Mouse (Mus musculus): ENCODE measurements around the gene Gabpb1. TPM values are rescaled to one million over a fixed set of nuclear protein-coding genes. Genes with fewer than 3 reads are reported as not detected.
A peak's percentile ranks its signal among the peaks of the same experiment; 100 is the strongest.

Gene Gabpb1
- total and polyA plus RNA-seq, 3 experiments: 11.7 to 17.8 TPM; not detected in 1

GRCm38 (mm10) chr2:126596347-126597072 lies 79.6 kb downstream of the Gabpb1 start:
- Histone ChIP-seq H3K4me3 (ENCODE audit: control insufficient read depth in 1 of 2, insufficient read depth in 1 of 2, low read depth in 2 of 2, low read length in 2 of 2) (peak overlapping the region; percentile 58 to 82), H3K9ac (ENCODE audit: control insufficient read depth, low read depth, low read length, poor library complexity, severe bottlenecking) (peak overlapping the region; percentile 54; the same call in 1 of the 2 replicates)
- TF ChIP-seq ZC3H11A (IDR thresholded peaks at IDR 0.05; ENCODE audit: low read depth, low read length): no peak
- no peak for TF ChIP-seq TCF12 (IDR thresholded peaks at IDR 0.05; ENCODE audit: low read depth, low read length)
- 0 out of 2 replicates have a peak, but pooled peaks have one; percentile 61 for TF ChIP-seq MYC (IDR thresholded peaks at IDR 0.05; ENCODE audit: low read depth, low read length)
- TF ChIP-seq POLR2AphosphoS2 (IDR thresholded peaks at IDR 0.05; ENCODE audit: low read length): no peak
- peak; percentile 36 for TF ChIP-seq SMC3 (IDR thresholded peaks at IDR 0.05; ENCODE audit: low read depth, low read length)
- TF ChIP-seq CTCF (IDR thresholded peaks at IDR 0.05 in 2 of 3, conservative IDR thresholded peaks at IDR 0.05 in 1 of 3; ENCODE audit: control insufficient read depth in 1 of 3, insufficient read depth in 1 of 3, low read depth in 2 of 3, low read length in 3 of 3, poor library complexity in 1 of 3, severe bottlenecking in 1 of 3): peak in 1 of 3 experiments; percentile 31; a peak in 2 of 6 replicates
- TF ChIP-seq TAL1 (IDR thresholded peaks at IDR 0.05; ENCODE audit: low read length): no peak
- no peak for TF ChIP-seq E2F4 (IDR thresholded peaks at IDR 0.05; ENCODE audit: borderline replicate concordance, low read depth, low read length)

GRCm38 (mm10) chr2:126593831-126594610 lies 82.1 kb downstream of the Gabpb1 start:
- Histone ChIP-seq H3K4me3 (ENCODE audit: control insufficient read depth in 1 of 2, insufficient read depth in 1 of 2, low read depth in 2 of 2, low read length in 2 of 2) (no peak overlapping the region), H3K79me2 (ENCODE audit: control insufficient read depth, insufficient read depth, low read length, poor library complexity) (no peaks in the 10 kb centered on the region), H3K27ac (ENCODE audit: control insufficient read depth, low read depth, low read length) (no peak overlapping the region), H3K9ac (ENCODE audit: control insufficient read depth, low read depth, low read length, poor library complexity, severe bottlenecking) (no peak overlapping the region), H3K4me1 (ENCODE audit: control insufficient read depth in 1 of 2, insufficient read depth in 2 of 2, low read length in 2 of 2) (no peaks in the 10 kb centered on the region), H3K27me3 (ENCODE audit: control insufficient read depth in 1 of 2, insufficient read depth in 2 of 2, low read length in 2 of 2) (no peaks in the 10 kb centered on the region), H3K9me3 (replicated peaks; ENCODE audit: insufficient read depth, low read length) (no peaks in the 10 kb centered on the region), H3K36me3 (ENCODE audit: control insufficient read depth in 1 of 2, insufficient read depth in 2 of 2, low read length in 2 of 2) (no peaks in the 10 kb centered on the region)
- TF ChIP-seq CHD2 (IDR thresholded peaks at IDR 0.05; ENCODE audit: low read length): no peak
- no peak for TF ChIP-seq ELF1 (IDR thresholded peaks at IDR 0.05; ENCODE audit: low read depth, low read length)
- TF ChIP-seq RAD21 (IDR thresholded peaks at IDR 0.05; ENCODE audit: low read depth, low read length): peak; percentile 65
- no peak for TF ChIP-seq ZKSCAN1 (IDR thresholded peaks at IDR 0.05; ENCODE audit: low read depth, low read length)
- peak; percentile 77 to 91 (median 85) for TF ChIP-seq CTCF (IDR thresholded peaks at IDR 0.05 in 2 of 3, conservative IDR thresholded peaks at IDR 0.05 in 1 of 3; ENCODE audit: control insufficient read depth in 1 of 3, insufficient read depth in 1 of 3, low read depth in 2 of 3, low read length in 3 of 3, poor library complexity in 1 of 3, severe bottlenecking in 1 of 3)
- TF ChIP-seq E2F4 (IDR thresholded peaks at IDR 0.05; ENCODE audit: borderline replicate concordance, low read depth, low read length): no peak
- TF ChIP-seq POLR2AphosphoS5 (IDR thresholded peaks at IDR 0.05; ENCODE audit: borderline replicate concordance, low read depth, low read length): no peak
- TF ChIP-seq MYC (IDR thresholded peaks at IDR 0.05; ENCODE audit: low read depth, low read length): 0 out of 2 replicates have a peak, but pooled peaks have one; percentile 22
- TF ChIP-seq HCFC1 (IDR thresholded peaks at IDR 0.05; ENCODE audit: low read depth, low read length): 0 out of 2 replicates have a peak, but pooled peaks have one; percentile 16
- no peak for TF ChIP-seq JUND (IDR thresholded peaks at IDR 0.05; ENCODE audit: low read depth, low read length)
- TF ChIP-seq SMC3 (IDR thresholded peaks at IDR 0.05; ENCODE audit: low read depth, low read length): peak; percentile 95
- TF ChIP-seq USF1 (IDR thresholded peaks at IDR 0.05; ENCODE audit: low read depth, low read length): no peak
- TF ChIP-seq TAL1 (IDR thresholded peaks at IDR 0.05; ENCODE audit: low read length): no peak
- no peak for TF ChIP-seq GABPA (IDR thresholded peaks at IDR 0.05; ENCODE audit: low read depth, low read length)
- TF ChIP-seq MAZ (IDR thresholded peaks at IDR 0.05; ENCODE audit: low read depth, low read length): 0 out of 2 replicates have a peak, but pooled peaks have one; percentile 41
- TF ChIP-seq RCOR1 (IDR thresholded peaks at IDR 0.05; ENCODE audit: low read depth, low read length): no peak
- peak; percentile 80 for TF ChIP-seq ZC3H11A (IDR thresholded peaks at IDR 0.05; ENCODE audit: low read depth, low read length)
- no peak for TF ChIP-seq TBP (IDR thresholded peaks at IDR 0.05; ENCODE audit: low read depth, low read length)
- TF ChIP-seq ZNF384 (IDR thresholded peaks at IDR 0.05; ENCODE audit: low read depth, low read length): no peak
- 0 out of 2 replicates have a peak, but pooled peaks have one; percentile 20 for TF ChIP-seq BHLHE40 (IDR thresholded peaks at IDR 0.05; ENCODE audit: borderline replicate concordance, low read depth, low read length)
- TF ChIP-seq MAFK (IDR thresholded peaks at IDR 0.05; ENCODE audit: borderline replicate concordance, low read depth, low read length): no peak
- peak; percentile 23; the same call in 1 of the 2 replicates for TF ChIP-seq MAX (IDR thresholded peaks at IDR 0.05; ENCODE audit: low read length)
- TF ChIP-seq TCF12 (IDR thresholded peaks at IDR 0.05; ENCODE audit: low read depth, low read length): 0 out of 2 replicates have a peak, but pooled peaks have one; percentile 13
- peak; percentile 77 for DNase-seq (ENCODE audit: low read depth, low spot score)

More at GRCm38 (mm10) chr2:126596347-126597072, 79.6 kb downstream of the Gabpb1 start:
- Histone ChIP-seq H3K36me3 (ENCODE audit: control insufficient read depth in 1 of 2, insufficient read depth in 2 of 2, low read length in 2 of 2) (no peaks in the 10 kb centered on the region; a peak in 1 of 4 replicates), H3K9me3 (replicated peaks; ENCODE audit: insufficient read depth, low read length) (no peaks in the 10 kb centered on the region), H3K79me2 (ENCODE audit: control insufficient read depth, insufficient read depth, low read length, poor library complexity) (no peaks in the 10 kb centered on the region), H3K27ac (ENCODE audit: control insufficient read depth, low read depth, low read length) (no peak overlapping the region), H3K27me3 (ENCODE audit: control insufficient read depth in 1 of 2, insufficient read depth in 2 of 2, low read length in 2 of 2) (no peaks in the 10 kb centered on the region), H3K4me1 (ENCODE audit: control insufficient read depth in 1 of 2, insufficient read depth in 2 of 2, low read length in 2 of 2) (peaks cover 0 to 1% of the 10 kb centered on the region in 2 experiments; a peak in 1 of 4 replicates)
- DNase-seq (ENCODE audit: low read depth, low spot score): no peak
